Mouse (Mus musculus): ENCODE data around the gene Enpp5. TPM values are rescaled to one million over a fixed set of nuclear protein-coding genes. Genes with fewer than 3 reads are reported as not detected.
A peak's percentile ranks its signal among the peaks of the same experiment; 100 is the strongest.

Enpp5 gene
- 3.1 TPM in 1 of 2 replicates, not detected in the other for total RNA-seq (2015; ENCODE audit: low replicate concordance)
- 2.7 and 6.6 TPM in 2 replicates for total RNA-seq (2017; ENCODE audit: low replicate concordance)

GRCm38 (mm10) chr17:44078631-44079350 lies at the start of gene Enpp5:
Gene Enpp5 (plus strand): TSS chr17:44078813.
- peak; percentile 87 for ATAC-seq (replicated peaks; ENCODE audit: low FRiP score, poor library complexity, severe bottlenecking)

GRCm38 (mm10) chr17:44029616-44030015 lies 49.0 kb upstream of the Enpp5 start:
- no peak for ATAC-seq (replicated peaks; ENCODE audit: low FRiP score, poor library complexity, severe bottlenecking)

- no peak for ATAC-seq (replicated peaks; ENCODE audit: low FRiP score, poor library complexity, severe bottlenecking)
Observed at GRCm38 (mm10) chr17:44030776-44031587, 47.6 kb upstream of the Enpp5 start.

GRCm38 (mm10) chr17:44035005-44035404 lies 43.6 kb upstream of the Enpp5 start:
- no peak for ATAC-seq (replicated peaks; ENCODE audit: low FRiP score, poor library complexity, severe bottlenecking)

GRCm38 (mm10) chr17:44038656-44039055 lies 40.0 kb upstream of the Enpp5 start:
- no peak for ATAC-seq (replicated peaks; ENCODE audit: low FRiP score, poor library complexity, severe bottlenecking)

GRCm38 (mm10) chr17:44040449-44040848 lies 38.2 kb upstream of the Enpp5 start:
- ATAC-seq (replicated peaks; ENCODE audit: low FRiP score, poor library complexity, severe bottlenecking) = no peak

- ATAC-seq (replicated peaks; ENCODE audit: low FRiP score, poor library complexity, severe bottlenecking) = no peak
Observed at GRCm38 (mm10) chr17:44042301-44042700, 36.3 kb upstream of the Enpp5 start.

GRCm38 (mm10) chr17:44042861-44043260 lies 35.8 kb upstream of the Enpp5 start:
- no peak for ATAC-seq (replicated peaks; ENCODE audit: low FRiP score, poor library complexity, severe bottlenecking)

- no peak for ATAC-seq (replicated peaks; ENCODE audit: low FRiP score, poor library complexity, severe bottlenecking)
Observed at GRCm38 (mm10) chr17:44053427-44053826, 25.2 kb upstream of the Enpp5 start.

- ATAC-seq (replicated peaks; ENCODE audit: low FRiP score, poor library complexity, severe bottlenecking) = no peak
Observed at GRCm38 (mm10) chr17:44057123-44057522, 21.5 kb upstream of the Enpp5 start.

GRCm38 (mm10) chr17:44058145-44058544 lies 20.5 kb upstream of the Enpp5 start:
- 0 out of 2 replicates have a peak, but pooled peaks have one; percentile 20 for ATAC-seq (replicated peaks; ENCODE audit: low FRiP score, poor library complexity, severe bottlenecking)

- ATAC-seq (replicated peaks; ENCODE audit: low FRiP score, poor library complexity, severe bottlenecking) = no peak
Observed at GRCm38 (mm10) chr17:44060781-44061180, 17.8 kb upstream of the Enpp5 start.

GRCm38 (mm10) chr17:44061289-44061890 lies 17.2 kb upstream of the Enpp5 start:
- ATAC-seq (replicated peaks; ENCODE audit: low FRiP score, poor library complexity, severe bottlenecking) = no peak

- no peak for ATAC-seq (replicated peaks; ENCODE audit: low FRiP score, poor library complexity, severe bottlenecking)
Observed at GRCm38 (mm10) chr17:44068876-44069275, 9.7 kb upstream of the Enpp5 start.

GRCm38 (mm10) chr17:44071680-44072079 lies 6.9 kb upstream of the Enpp5 start:
- no peak for ATAC-seq (replicated peaks; ENCODE audit: low FRiP score, poor library complexity, severe bottlenecking)

- no peak for ATAC-seq (replicated peaks; ENCODE audit: low FRiP score, poor library complexity, severe bottlenecking)
Observed at GRCm38 (mm10) chr17:44075601-44076000, 3.0 kb upstream of the Enpp5 start.

GRCm38 (mm10) chr17:44076051-44076680 lies 2.4 kb upstream of the Enpp5 start:
- 0 out of 2 replicates have a peak, but pooled peaks have one; percentile 51 for ATAC-seq (replicated peaks; ENCODE audit: low FRiP score, poor library complexity, severe bottlenecking)

GRCm38 (mm10) chr17:44077146-44077842 lies 1.3 kb upstream of the Enpp5 start:
- ATAC-seq (replicated peaks; ENCODE audit: low FRiP score, poor library complexity, severe bottlenecking) = 0 out of 2 replicates have a peak, but pooled peaks have one; percentile 48

GRCm38 (mm10) chr17:44077843-44078160 lies 811 bp upstream of the Enpp5 start:
- no peak for ATAC-seq (replicated peaks; ENCODE audit: low FRiP score, poor library complexity, severe bottlenecking)

Data from erythroblast, adult 5-6 weeks (primary cell).